Mouse (Mus musculus) megakaryocyte, embryonic 14.5 days (primary cell): ENCODE data around the gene Armc8.

ENCODE experiments used
- FLI1 ChIP-seq: IDR thresholded peaks from 2 replicates; pipeline ENCODE4 v1.6.1; 2012; ENCODE audit warnings: low read length, inconsistent platforms, mixed read lengths
- GATA1 ChIP-seq: IDR thresholded peaks from 3 replicates; pipeline ENCODE4 v1.6.1; 2012; ENCODE audit warnings: mixed read lengths, low read length, inconsistent platforms, borderline replicate concordance

GRCm38 (mm10) chr9:99591144-99591543, 22.4 kb upstream of the Armc8 start:
- no peak for TF ChIP-seq GATA1
- TF ChIP-seq FLI1 = no peak
